Mouse (Mus musculus): ENCODE measurements around the gene Hoxb3. TPM values are rescaled to one million over a fixed set of nuclear protein-coding genes. Genes with fewer than 3 reads are reported as not detected.

Gene Hoxb3
- polyA plus RNA-seq, 1 experiment from 2014 or later, result not detected

GRCm38 (mm10) chr11:96318368-96319070, 4.6 kb upstream of the Hoxb3 start:
- H3K9ac ChIP-seq, result no peak overlapping the region
- no peak overlapping the region for H3K27ac ChIP-seq
- H3K4me2 ChIP-seq, result peak overlapping the region; percentile 44
- H3K36me3 ChIP-seq (ENCODE audit: poor library complexity, severe bottlenecking), result no peaks in the 10 kb centered on the region
- no peak for ATAC-seq
- WGBS, result under 1% methylated on average over 37 of the region's 45 CpGs
- no peaks in the 10 kb centered on the region for H3K9me3 ChIP-seq (replicated peaks)
- H3K4me1 ChIP-seq, result no peaks in the 10 kb centered on the region
- peak overlapping the region; percentile 25 for H3K4me3 ChIP-seq
- peaks cover 100% of the 10 kb centered on the region for H3K27me3 ChIP-seq

- Histone ChIP-seq H3K4me3 (peak overlapping the region; percentile 25), H3K4me1 (no peaks in the 10 kb centered on the region), H3K9ac (no peak overlapping the region), H3K27me3 (peaks cover 100% of the 10 kb centered on the region), H3K4me2 (peak overlapping the region; percentile 44), H3K27ac (no peak overlapping the region), H3K9me3 (replicated peaks) (no peaks in the 10 kb centered on the region), H3K36me3 (ENCODE audit: poor library complexity, severe bottlenecking) (no peaks in the 10 kb centered on the region)
- WGBS, result under 1% methylated on average over 17 of the region's 34 CpGs
- ATAC-seq, result no peak
Measured at GRCm38 (mm10) chr11:96319071-96319902, 3.8 kb upstream of the Hoxb3 start.

GRCm38 (mm10) chr11:96319910-96320309, 3.2 kb upstream of the Hoxb3 start:
- Histone ChIP-seq H3K9ac (no peak overlapping the region), H3K4me1 (no peaks in the 10 kb centered on the region), H3K27ac (no peak overlapping the region), H3K9me3 (replicated peaks) (no peaks in the 10 kb centered on the region), H3K36me3 (ENCODE audit: poor library complexity, severe bottlenecking) (no peaks in the 10 kb centered on the region), H3K4me2 (no peak overlapping the region), H3K27me3 (peaks cover 100% of the 10 kb centered on the region), H3K4me3 (no peak overlapping the region)
- WGBS, result under 1% methylated on average over 29 of the region's 29 CpGs
- no peak for ATAC-seq

- no peak for ATAC-seq
- Histone ChIP-seq H3K27me3 (peaks cover 100% of the 10 kb centered on the region), H3K36me3 (ENCODE audit: poor library complexity, severe bottlenecking) (no peaks in the 10 kb centered on the region), H3K4me1 (no peaks in the 10 kb centered on the region), H3K9me3 (replicated peaks) (no peaks in the 10 kb centered on the region), H3K27ac (no peak overlapping the region), H3K4me3 (no peak overlapping the region), H3K9ac (no peak overlapping the region), H3K4me2 (no peak overlapping the region)
- WGBS, result under 1% methylated on average over 17 of the region's 17 CpGs
Measured at GRCm38 (mm10) chr11:96320688-96321087, 2.4 kb upstream of the Hoxb3 start.

GRCm38 (mm10) chr11:96321846-96322245, 1.3 kb upstream of the Hoxb3 start:
- no peaks in the 10 kb centered on the region for H3K9me3 ChIP-seq (replicated peaks)
- no peak overlapping the region for H3K4me3 ChIP-seq
- ATAC-seq, result no peak
- 5% methylated on average over 5 of the region's 5 CpGs for WGBS
- no peak overlapping the region for H3K9ac ChIP-seq
- peaks cover 100% of the 10 kb centered on the region for H3K27me3 ChIP-seq
- no peak overlapping the region for H3K4me2 ChIP-seq
- H3K27ac ChIP-seq, result no peak overlapping the region
- H3K4me1 ChIP-seq, result no peaks in the 10 kb centered on the region
- no peaks in the 10 kb centered on the region for H3K36me3 ChIP-seq (ENCODE audit: poor library complexity, severe bottlenecking)

- Histone ChIP-seq H3K27ac (no peak overlapping the region), H3K36me3 (ENCODE audit: poor library complexity, severe bottlenecking) (no peaks in the 10 kb centered on the region), H3K9me3 (replicated peaks) (no peaks in the 10 kb centered on the region), H3K4me1 (no peaks in the 10 kb centered on the region), H3K4me3 (no peak overlapping the region), H3K27me3 (peaks cover 100% of the 10 kb centered on the region), H3K9ac (no peak overlapping the region), H3K4me2 (no peak overlapping the region)
- 5% methylated on average over 6 of the region's 6 CpGs for WGBS
- ATAC-seq, result no peak
Measured at GRCm38 (mm10) chr11:96322738-96323137, 388 bp upstream of the Hoxb3 start.

- Histone ChIP-seq H3K9me3 (replicated peaks) (no peaks in the 10 kb centered on the region), H3K36me3 (ENCODE audit: poor library complexity, severe bottlenecking) (no peaks in the 10 kb centered on the region), H3K27me3 (peaks cover 100% of the 10 kb centered on the region), H3K27ac (no peak overlapping the region), H3K4me3 (no peak overlapping the region), H3K4me1 (no peaks in the 10 kb centered on the region), H3K9ac (no peak overlapping the region), H3K4me2 (no peak overlapping the region)
- 1% methylated on average over 5 of the region's 5 CpGs for WGBS
- no peak for ATAC-seq
Measured at GRCm38 (mm10) chr11:96324125-96324524, 999 bp downstream of the Hoxb3 start.

- 4% methylated on average over 8 of the region's 8 CpGs for WGBS
- no peak overlapping the region for H3K4me2 ChIP-seq
Measured at GRCm38 (mm10) chr11:96324965-96325364, 1.8 kb downstream of the Hoxb3 start.

GRCm38 (mm10) chr11:96325747-96326212, 2.7 kb downstream of the Hoxb3 start:
- no peaks in the 10 kb centered on the region for H3K9me3 ChIP-seq (replicated peaks)
- no peaks in the 10 kb centered on the region for H3K36me3 ChIP-seq (ENCODE audit: poor library complexity, severe bottlenecking)
- H3K4me2 ChIP-seq, result no peak overlapping the region
- peaks cover 100% of the 10 kb centered on the region for H3K27me3 ChIP-seq
- H3K4me3 ChIP-seq, result no peak overlapping the region
- H3K27ac ChIP-seq, result no peak overlapping the region
- H3K9ac ChIP-seq, result no peak overlapping the region
- no peaks in the 10 kb centered on the region for H3K4me1 ChIP-seq
- 2% methylated on average over 22 of the region's 22 CpGs for WGBS
- no peak for ATAC-seq

More at GRCm38 (mm10) chr11:96324965-96325364, 1.8 kb downstream of the Hoxb3 start:
- no peak overlapping the region for H3K27ac ChIP-seq
- no peak overlapping the region for H3K4me3 ChIP-seq
- no peaks in the 10 kb centered on the region for H3K4me1 ChIP-seq
- H3K27me3 ChIP-seq, result peaks cover 100% of the 10 kb centered on the region
- H3K9me3 ChIP-seq (replicated peaks), result no peaks in the 10 kb centered on the region
- no peak overlapping the region for H3K9ac ChIP-seq
- ATAC-seq, result no peak
- no peaks in the 10 kb centered on the region for H3K36me3 ChIP-seq (ENCODE audit: poor library complexity, severe bottlenecking)

- H3K9ac ChIP-seq, result no peak overlapping the region
- H3K36me3 ChIP-seq (ENCODE audit: poor library complexity, severe bottlenecking), result no peaks in the 10 kb centered on the region
- no peak for ATAC-seq
Measured at GRCm38 (mm10) chr11:96326705-96327104, 3.6 kb downstream of the Hoxb3 start.

GRCm38 (mm10) chr11:96327122-96327521, 4.0 kb downstream of the Hoxb3 start:
- WGBS, result 2% methylated on average over 7 of the region's 7 CpGs
- H3K9ac ChIP-seq, result no peak overlapping the region
- no peaks in the 10 kb centered on the region for H3K9me3 ChIP-seq (replicated peaks)
- H3K36me3 ChIP-seq (ENCODE audit: poor library complexity, severe bottlenecking), result no peaks in the 10 kb centered on the region
- H3K4me2 ChIP-seq, result no peak overlapping the region
- no peak overlapping the region for H3K27ac ChIP-seq
- peaks cover 100% of the 10 kb centered on the region for H3K27me3 ChIP-seq
- H3K4me1 ChIP-seq, result no peaks in the 10 kb centered on the region
- no peak for ATAC-seq
- no peak overlapping the region for H3K4me3 ChIP-seq

More at GRCm38 (mm10) chr11:96326705-96327104, 3.6 kb downstream of the Hoxb3 start:
- WGBS, result 2% methylated on average over 12 of the region's 12 CpGs
- Histone ChIP-seq H3K4me2 (no peak overlapping the region), H3K9me3 (replicated peaks) (no peaks in the 10 kb centered on the region), H3K4me1 (no peaks in the 10 kb centered on the region), H3K27ac (no peak overlapping the region), H3K27me3 (peaks cover 100% of the 10 kb centered on the region), H3K4me3 (no peak overlapping the region)

- 3% methylated on average over 5 of the region's 5 CpGs for WGBS
- no peaks in the 10 kb centered on the region for H3K4me1 ChIP-seq
- H3K9me3 ChIP-seq (replicated peaks), result no peaks in the 10 kb centered on the region
- H3K27ac ChIP-seq, result no peak overlapping the region
- H3K4me2 ChIP-seq, result no peak overlapping the region
- H3K4me3 ChIP-seq, result no peak overlapping the region
- H3K36me3 ChIP-seq (ENCODE audit: poor library complexity, severe bottlenecking), result no peaks in the 10 kb centered on the region
- no peak for ATAC-seq
- H3K9ac ChIP-seq, result no peak overlapping the region
- peaks cover 100% of the 10 kb centered on the region for H3K27me3 ChIP-seq
Measured at GRCm38 (mm10) chr11:96327750-96328149, 4.6 kb downstream of the Hoxb3 start.
